Mouse (Mus musculus): ENCODE results near the gene Srpr. TPM values are rescaled to one million over a fixed set of nuclear protein-coding genes. Genes with fewer than 3 reads are reported as not detected.

The Srpr gene
- polyA plus RNA-seq, 3 experiments from 2014 or later, result 87.5 to 100 (median 90.5) TPM

DNA sequence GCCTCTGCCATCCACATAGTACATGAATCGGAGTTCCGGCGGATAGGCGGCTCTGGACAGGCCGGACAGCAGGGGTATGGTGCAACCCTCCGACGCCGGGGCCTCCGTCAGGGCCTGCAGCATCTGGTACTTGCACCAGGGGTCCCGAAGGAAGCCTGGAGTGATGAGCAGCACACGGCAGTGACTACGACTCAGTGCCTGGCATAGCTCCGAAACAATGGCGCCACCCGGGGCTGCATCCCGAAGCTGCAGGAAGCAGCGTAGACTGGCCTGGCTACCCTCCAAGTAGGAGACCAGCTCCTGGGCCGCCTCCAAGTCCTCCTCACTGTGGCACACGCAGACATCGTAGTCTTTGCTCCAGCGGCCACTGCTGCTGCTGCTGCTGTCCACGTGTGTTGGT is 11.3 kb upstream of the Srpr start:
- no peak for ATAC-seq

DNA sequence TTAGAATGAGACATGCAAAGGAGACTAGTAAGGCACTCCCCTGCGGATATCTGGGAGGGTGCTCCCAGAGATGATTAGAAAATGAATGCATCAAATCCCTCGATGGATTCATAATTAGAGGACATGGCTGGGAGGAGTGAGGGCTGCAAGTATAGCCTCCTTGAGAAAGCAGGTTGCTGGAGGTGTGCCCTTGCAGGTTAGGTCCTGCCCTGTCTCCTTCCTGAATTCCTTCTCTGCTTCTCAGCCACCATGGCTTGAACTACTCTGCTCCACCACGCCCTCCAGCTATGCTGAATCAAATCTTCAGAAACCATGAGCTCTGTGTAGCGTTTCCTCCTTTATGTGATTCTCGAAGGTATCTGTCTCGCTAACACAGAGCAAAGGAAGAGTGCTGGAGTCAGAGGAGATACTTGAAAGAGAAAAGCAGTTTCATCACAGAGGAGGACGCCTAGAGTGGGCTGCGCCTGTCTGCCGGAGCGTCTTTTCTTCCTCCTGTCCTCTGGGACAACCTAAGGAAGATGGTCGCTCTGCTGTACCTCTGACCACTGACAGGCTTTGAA is 6.9 kb upstream of the Srpr start:
- no peak for ATAC-seq

DNA sequence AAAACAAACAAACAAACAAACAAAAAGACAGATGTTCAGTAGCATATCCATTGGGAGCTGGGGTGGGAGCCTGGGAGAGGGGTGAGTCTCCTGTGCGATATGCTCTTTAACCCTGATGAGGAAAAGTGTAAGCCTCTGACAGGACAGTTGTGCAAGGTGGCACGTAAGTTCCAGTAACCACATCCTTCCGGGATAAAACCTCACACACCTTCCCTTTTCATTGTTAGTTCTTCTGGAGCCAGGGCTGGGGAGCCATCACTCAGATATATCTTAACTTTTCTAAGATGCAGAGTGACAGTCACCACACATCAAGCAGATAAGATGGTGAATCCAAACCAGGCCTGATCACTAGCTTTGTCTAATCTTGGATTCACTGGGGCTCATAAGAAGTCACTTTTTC is 5.9 kb upstream of the Srpr start:
- ATAC-seq, result no peak

DNA sequence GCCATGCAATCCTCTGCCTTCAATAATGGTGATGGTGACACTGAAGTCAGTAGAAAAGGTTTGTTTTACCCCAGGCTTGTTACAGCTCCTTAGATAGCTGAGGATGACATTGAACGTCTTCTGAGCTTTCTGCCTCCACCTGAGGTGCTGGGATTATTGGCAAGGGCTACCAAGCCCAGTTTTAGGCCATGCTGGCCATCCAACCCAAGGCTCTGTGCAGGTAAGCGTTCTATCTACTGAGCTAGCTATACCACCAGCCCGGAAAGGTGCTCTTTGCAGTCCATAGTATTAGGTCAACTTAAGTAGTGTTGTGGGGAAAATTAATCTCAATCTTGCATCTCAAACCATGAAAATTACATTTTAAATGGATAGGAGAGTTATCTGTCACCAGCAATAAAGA is 2.4 kb upstream of the Srpr start:
- ATAC-seq, result no peak

DNA sequence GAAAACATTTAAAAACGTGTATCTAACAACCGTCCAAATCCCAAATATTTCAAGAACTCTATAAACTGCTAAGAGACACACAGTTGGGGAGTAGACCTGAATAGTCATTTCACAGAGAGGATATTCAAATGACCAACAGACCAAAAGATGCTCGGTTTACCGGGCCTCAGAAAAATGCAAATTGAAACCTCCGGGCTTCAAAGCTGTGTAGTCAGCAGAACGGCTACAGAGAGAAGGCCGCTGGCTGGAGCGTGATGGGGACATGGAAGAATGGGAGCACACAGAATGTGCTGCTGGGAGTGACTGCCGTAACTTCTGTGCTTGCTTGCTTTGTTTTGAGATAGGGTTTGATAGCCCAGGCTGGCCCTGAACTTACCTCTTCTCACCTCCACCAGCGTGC is 1.6 kb upstream of the Srpr start:
- ATAC-seq, result no peak

DNA sequence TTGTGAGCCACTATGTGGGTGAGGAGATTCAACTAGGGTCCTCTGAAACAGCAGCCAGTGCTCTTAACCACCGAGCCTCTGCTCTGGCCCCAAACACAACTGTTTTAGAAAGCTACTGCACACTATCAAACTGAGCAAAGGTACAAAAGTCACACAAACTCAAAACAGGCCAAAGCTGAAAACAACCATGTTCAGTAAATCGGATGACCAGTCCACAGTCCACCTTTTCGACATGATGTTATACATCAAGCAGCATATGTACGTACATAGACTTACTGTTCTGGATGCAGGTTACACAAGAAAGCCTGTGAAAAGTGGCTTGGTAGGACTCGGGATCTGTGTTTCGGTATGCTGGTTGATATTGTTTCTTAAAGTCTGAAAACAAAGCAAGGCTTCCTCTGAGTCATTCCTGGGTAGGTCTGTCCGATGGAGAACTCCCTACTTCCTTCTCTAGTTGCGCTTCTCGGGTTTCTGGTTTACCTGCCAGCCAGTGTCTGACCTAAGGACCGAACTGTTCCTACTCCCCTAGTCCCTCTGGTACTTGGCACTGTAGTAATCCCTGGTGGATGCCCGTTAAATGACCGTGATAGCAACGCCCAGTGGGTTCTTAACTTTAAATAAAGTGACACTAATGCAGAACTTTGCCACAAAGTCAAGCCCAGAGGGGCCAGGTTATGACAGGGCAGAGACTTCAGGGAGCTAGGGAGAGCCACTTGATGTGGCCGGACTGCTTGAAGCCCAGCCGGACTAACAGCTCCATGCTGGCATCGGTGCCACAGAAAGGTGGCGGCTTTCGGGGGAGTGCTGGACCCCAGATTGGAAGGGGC is 817 bp upstream of the Srpr start:
- peak; percentile 19 for ATAC-seq

DNA sequence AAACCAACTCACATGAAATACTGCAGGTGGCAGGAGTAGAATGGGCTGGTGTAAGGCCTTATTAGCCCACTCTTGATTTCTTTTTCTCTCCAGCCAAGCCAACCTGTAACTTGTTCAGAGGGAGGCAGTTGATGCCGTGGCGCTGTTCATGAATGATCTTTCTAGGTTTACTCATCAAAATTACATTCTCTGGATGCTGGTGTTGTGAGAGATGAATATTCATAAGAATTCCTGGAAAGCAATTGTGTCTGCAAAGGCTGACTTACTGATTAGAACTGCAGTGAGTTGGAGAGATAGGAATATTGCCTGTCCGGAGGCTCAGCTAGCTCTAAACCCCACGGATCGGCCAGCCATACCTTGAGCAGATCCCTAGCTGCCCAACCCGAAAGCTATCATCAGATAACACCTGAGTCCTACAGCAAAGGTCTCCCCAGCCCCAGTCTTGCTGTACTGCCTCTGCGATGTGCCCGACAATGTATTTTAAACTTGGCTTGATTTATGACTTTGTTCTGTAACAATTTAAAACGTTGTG is 620 bp downstream of the Srpr start:
- no peak for ATAC-seq

DNA sequence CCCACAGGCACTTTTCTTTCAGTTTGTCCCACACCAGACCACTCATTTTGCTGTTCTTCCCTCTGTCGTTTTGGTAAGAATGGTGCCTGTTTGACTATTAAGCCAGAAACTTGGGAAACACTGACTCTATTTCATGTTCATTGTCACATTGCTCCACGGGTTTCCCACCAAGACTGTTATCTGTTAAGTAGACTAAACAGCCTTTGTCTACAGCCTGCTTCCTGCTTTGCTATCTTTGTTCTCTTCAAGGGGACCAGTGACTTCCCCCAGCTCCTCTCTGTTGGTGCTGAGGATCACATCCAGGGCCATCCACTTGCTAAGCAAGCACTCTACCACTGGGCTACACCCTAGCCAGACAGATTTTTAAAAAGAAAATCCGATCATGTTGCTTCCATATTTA is 3.6 kb downstream of the Srpr start:
- ATAC-seq, result no peak

DNA sequence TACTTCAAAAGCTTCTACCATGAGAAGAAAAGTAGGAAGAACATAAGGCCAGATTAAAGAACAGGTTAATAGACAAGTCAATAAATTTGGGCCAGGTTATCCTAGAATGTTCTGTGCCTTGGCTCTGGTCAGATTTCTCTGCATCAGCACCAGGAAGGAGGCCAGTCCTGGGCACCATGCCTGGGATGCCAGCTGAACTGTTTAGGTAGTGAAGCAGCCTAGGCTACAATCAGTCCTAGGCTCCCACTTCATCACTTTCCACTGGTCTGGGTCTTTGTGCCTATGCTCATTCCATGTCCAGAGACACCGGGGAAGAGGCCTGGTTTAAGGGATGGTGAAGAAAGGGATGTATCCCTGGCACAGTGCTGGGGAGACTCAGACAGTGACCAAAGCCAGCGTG is 4.4 kb downstream of the Srpr start:
- ATAC-seq, result no peak

DNA sequence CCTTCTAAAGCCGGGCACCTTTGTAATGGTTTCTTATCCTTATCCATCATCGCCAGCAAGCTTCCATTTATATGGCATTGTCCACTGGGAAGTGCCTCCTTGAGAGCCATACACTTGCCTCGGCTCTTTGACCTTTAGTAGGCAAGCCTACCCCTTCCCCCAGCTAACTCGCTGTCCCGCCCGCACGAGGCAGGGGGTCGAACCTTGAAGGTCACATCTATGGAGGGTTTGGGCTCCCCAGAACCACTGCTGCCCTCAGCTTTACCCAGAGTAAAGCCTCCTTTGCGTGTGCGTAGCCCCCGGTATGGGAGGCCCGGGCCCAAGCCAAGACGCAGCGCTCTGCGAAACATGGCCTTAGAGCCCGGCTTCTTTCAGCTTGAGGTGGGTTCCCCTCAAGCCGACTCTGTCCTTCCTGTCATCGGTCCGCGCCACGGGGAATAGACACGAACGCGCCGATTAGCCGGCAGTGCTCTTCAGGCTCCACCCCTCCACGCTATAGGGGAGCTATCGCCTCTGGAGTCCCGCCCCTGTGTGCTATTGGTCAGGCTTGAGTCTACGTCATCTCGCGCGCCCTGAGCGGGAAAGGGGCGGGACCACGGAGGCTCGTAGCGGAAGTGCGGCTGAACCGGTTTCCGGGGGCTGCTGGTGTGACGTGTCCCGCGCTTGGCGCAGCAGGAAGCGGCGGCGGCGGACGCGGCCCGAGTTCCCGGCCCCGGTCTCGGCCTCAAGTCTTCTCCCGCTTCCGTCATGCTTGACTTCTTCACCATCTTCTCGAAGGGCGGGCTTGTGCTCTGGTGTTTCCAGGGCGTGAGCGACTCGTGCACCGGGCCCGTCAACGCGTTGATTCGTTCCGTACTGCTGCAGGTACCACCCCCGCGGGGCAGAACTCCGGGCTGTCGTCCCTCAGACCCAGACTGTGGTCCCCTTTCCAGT is 10.8 kb downstream of the Srpr start, which contains the start of gene Foxred1:
Gene Foxred1 (minus strand): TSS at position 514 of the 933 bp plus-strand sequence.
- ATAC-seq, result peak; percentile 96

DNA sequence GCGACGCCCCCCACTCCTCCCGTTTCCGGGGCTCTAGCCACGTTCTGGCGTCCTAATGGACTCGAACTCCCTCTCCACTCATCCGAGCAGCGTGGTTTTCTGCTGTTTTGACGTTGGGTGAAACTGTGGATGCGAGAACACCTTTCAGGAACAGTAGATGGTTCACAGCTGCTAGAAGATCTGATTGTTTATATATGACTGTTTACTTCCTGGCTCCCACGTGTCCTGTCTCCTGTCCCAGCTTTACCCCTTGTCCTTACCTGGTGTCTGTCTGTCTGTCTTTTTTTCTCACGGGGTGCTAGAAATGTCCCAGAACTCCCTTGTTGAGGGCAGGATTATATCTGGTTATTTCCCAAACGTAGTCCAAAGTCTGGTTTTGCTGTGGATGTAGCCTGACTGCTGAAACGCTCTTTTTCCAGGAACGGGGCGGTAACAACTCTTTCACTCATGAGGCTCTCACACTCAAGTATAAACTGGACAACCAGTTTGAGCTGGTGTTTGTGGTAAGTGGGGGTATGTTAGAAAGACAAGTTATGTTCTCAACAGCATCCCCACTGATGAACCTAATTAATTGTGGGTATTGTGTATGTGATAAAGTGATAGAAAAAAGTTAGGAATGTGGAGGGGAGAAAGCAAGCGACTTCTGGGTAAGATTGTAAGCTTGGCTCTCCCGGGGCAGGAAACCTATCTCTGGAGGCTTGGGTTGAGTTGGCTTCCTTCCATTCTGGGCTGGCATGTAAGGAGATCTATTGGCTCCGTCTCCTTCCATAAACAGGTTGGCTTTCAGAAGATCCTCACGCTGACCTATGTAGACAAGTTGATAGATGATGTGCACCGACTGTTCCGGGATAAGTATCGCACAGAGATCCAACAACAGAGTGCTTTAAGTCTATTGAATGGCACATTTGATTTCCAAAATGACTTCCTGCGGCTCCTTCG is 11.9 kb downstream of the Srpr start:
- peak; percentile 14 for ATAC-seq

DNA sequence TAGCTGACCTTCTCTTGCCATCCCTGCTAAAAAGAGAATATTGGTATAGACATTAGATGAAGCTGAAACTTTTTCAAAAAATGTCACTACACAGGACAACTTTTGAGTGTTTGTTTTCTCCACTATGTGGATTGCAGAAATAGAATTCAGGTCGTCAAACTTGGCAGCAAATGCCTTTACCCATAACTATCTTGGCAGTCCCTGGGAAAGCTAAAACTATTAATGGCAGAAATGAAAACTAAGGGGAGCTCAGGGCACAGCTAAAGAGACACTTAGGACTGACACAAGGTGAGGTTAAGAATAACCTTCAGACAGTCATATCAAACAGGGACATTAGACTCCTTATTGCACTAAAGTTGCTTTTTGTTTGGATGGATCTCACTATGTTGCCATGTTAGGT is 18.0 kb downstream of the Srpr start:
- no peak for ATAC-seq

DNA sequence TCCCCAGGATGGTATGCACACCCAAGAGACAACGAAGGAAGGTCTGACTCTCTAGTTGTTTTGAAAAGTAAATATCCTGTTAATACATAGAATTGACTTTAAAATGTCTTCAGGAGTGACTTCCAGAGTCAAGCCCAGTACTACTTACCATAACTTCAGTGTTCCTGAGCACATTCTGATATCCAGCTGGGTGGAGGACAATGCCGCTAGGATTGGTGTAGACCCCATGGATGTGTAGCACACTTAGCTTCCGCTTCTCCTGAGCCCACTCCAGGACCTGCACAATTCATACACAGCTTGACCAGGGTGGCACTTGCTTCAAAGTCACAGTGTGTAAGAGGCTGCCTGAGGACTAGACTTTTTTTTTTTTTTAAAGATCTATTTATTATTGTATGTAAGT is 23.5 kb downstream of the Srpr start:
- no peak for ATAC-seq

DNA sequence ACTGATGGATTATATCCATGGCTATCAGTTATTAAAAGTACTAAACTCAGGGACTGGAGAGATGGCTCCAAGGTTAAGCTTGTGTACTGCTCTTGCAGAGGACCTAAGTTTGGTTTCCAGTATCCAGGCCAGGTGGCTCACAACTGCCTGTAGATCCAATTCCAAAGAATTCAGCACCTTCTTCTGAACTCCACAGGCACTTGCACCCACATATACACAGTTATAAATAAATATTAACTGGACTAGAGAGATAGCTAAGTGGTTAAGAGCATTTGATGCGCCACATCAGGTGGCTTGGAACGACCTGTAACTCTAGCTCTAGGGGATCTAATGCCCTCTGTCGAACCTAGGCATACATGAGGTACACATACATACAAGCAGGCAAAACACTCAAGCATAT is 28.7 kb downstream of the Srpr start:
- ATAC-seq, result no peak

DNA sequence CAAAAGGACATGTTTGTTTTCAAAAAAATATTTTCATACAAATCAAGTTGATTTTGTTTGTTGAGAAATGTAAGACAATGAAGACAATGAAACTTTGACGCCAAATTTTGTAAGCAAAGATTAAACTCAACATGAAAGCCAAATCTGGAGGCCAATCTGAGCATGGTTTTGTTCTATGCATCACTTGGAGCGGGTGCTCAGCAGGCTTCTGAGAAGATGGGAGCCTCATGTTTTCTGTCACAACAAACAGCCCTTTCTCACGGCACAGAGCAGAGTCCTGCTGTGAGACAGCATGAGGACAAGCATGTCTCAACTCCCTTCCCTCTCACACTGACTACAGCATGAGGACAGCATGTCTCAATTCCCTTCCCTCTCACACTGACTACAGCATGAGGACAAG is 36.0 kb downstream of the Srpr start:
- ATAC-seq, result no peak

DNA sequence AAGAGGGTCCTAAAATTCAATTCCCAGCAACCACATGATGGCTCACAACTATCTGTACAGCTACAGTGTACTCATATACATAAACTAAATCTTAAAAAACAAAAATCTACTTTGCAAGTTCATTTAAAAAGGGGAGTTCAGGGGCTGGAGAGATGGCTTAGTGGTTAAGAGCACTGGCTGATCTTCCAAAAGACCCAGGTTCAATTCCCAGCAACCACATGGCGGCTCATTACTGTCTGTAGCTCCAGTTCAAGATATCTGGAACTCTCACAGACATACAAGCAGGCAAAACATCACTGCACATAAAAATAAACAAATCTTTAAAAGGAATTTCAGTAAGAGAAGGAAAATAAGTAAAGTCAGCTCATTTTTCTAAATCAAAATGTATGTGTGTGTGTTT is 38.4 kb downstream of the Srpr start:
- no peak for ATAC-seq

DNA sequence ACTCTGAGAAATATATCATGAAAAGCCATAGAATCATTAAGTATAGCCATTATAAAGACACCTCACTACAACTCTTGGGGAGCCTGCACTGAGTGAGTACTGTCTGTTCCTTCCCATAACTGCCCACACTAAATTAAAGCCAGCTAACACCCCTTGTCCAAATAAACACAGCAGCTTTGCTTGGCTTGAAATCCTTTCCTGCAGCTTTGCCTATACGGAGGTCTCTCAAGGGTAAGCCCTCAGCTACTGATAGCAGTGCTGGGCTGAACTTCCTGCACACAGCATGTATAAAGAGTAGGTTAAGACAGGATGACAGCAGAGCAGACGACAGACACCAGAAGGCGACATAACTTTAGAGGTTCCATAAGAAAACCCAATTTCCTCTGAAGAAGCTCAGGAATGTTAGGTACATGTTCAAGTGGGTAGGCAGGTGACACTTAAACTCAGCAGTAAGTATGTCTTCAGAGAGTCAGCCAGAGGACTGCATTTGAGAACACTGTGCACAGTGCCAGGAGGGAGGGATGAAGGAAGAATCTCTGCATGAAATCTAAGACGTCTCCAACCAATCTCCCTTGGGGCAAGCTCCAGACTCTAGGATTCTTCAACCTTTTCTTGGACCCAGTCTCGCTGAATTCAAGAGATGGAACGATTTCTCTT is 39.1 kb downstream of the Srpr start:
- ATAC-seq, result no peak

DNA sequence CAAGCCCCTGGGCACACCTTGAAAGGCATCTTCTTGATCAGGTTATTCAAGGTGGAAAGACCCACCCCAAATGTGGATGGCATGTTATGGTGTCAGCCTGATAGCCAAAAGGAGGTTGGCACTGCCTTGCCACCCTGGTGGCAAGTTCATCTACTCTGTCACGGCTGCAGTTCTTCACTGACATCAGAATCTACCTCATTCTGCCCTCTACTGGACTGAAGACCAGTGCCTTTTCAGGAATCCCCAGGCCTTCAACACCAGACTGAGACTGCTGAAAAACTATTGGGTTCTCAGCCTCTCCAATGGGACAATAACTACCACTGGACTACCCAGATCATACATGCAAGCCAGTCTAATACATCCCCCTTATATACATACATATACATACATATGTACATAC is 39.8 kb downstream of the Srpr start:
- no peak for ATAC-seq

DNA sequence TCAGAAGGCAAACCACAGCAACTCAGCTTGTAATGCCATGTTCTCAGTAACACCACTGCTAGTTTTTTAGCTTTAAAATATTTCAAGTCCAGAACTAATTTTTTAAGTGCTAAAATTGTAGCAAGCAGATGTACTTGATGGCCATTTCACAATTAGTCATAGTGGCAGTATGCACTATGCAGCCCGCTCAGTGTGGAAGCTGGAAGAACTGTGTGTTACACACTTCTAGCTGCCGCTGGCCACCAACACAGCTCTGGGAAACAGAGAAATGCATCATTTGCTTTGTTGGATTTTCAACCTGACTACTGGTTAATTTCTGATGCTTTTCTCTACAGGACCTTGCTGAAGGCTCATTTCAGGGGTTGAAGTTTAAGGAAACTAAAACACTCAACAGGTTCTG is 47.4 kb downstream of the Srpr start:
- no peak for ATAC-seq

DNA sequence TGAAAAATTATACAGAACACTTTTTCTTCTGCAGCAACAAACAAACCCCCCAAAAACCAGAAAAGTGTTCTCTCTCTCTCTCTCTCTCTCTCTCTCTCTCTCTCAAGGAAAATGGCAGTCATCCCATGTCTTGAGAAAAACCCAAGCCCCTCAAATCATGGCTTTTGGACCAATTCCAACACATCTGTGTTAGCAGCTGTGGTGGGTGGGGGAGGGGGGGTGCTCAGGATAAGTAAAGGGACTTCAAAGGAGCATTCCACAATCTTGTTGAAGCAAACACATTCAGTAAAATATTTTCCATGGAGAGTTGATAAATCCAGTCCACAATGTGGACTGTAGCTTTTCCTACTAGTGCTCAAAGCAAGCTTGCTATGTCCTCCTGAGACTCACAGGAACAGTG is 49.5 kb downstream of the Srpr start:
- ATAC-seq, result no peak

DNA sequence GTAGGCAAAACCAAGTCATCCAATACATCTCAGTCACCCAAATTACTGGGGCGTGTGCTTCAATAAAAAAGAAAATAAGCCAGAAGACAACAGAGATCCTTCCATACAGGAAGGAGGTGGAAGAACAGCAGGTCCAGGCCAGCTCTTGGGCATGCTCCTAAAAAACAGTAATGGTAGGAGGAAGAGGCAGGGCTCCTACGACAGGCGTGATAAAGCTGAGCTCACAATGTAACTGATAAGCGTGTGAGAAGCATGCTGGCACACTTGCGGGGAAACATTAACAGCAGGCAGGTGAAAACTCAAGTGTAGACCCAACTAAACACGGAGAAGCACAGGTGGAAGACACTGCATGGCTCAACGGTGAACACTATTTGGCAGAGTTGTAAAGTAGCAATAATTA is 57.4 kb downstream of the Srpr start:
- ATAC-seq, result no peak

DNA sequence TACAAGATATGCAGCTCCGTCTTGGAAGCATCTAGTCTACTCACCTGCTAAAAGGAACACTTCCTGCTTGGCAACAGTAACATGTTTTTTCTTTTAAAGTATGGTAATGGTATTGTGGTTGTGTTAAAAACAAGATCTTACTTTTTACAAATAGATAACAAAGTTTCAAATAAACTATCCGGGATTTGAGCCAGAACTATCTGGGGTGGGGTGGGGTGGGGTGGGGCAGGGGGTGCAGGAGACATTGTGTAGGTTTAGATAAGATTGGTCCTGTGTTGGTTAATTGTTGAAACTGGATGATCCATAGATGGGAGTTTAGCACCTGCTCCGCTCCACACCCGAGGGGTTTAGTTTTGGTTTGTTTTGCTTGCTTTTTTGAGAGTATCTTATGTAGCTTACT is 62.4 kb downstream of the Srpr start:
- ATAC-seq, result no peak

Measured in inflammation-experienced regulatory T-cells, adult 6 months (primary cell).